Mouse (Mus musculus) intestine, embryonic 16.5 days (tissue): ENCODE measurements around the gene Rbm42. TPM values are rescaled to one million over a fixed set of nuclear protein-coding genes. Genes with fewer than 3 reads are reported as not detected.

Source experiments
- ATAC-seq: fragments of 200-750 bp; cut with Nextera tagmentation; 2 replicates; pipeline ENCODE4 v1.8.0; 2017; ENCODE audit warnings: moderate TSS enrichment, moderate library complexity
- H3K27ac ChIP-seq: fragments of 300-500 bp; sonication (generic); 2 replicates; pipeline ENCODE4 v1.5.1; 2014; ENCODE audit warnings: mild to moderate bottlenecking, low read length
- H3K27me3 ChIP-seq: fragments of 300-500 bp; sonication (generic); replicated peaks from 2 replicates; pipeline ENCODE4 v1.6.1; 2014; ENCODE audit warnings: low read length, control low read depth, mixed read lengths; ENCODE audit not compliant: control insufficient read depth, insufficient read depth
- H3K36me3 ChIP-seq: fragments of 300-500 bp; sonication (generic); 2 replicates; pipeline ENCODE4 v1.6.1; 2014; ENCODE audit warnings: low read length, control low read depth; ENCODE audit not compliant: control insufficient read depth, insufficient read depth
- H3K4me1 ChIP-seq: fragments of 300-500 bp; sonication (generic); 2 replicates; pipeline ENCODE4 v1.6.1; 2014; ENCODE audit warnings: low read length, control low read depth, mixed read lengths; ENCODE audit not compliant: control insufficient read depth, insufficient read depth
- H3K4me2 ChIP-seq: fragments of 300-500 bp; sonication (generic); 2 replicates; pipeline ENCODE4 v1.6.1; 2014; ENCODE audit warnings: low read depth, low read length, control low read depth
- H3K4me3 ChIP-seq: fragments of 300-500 bp; sonication (generic); 2 replicates; pipeline ENCODE4 v1.5.1; 2014; ENCODE audit warnings: mild to moderate bottlenecking, low read length
- H3K9ac ChIP-seq: fragments of 300-500 bp; sonication (generic); 2 replicates; pipeline ENCODE4 v1.6.1; 2014; ENCODE audit warnings: low read depth, low read length
- H3K9me3 ChIP-seq: fragments of 300-500 bp; sonication (generic); 2 replicates; pipeline ENCODE4 v1.6.1; 2016; ENCODE audit warnings: low read length, control low read depth; ENCODE audit not compliant: control insufficient read depth
- WGBS: fragments of 180-500 bp; shearing (Covaris S2); extraction: QIAGEN DNeasy Blood & Tissue Kit; methylation state at CpG from one replicate; pipeline ENCODE4 v1.1.7; 2014; 5-methylcytosine and 5-hydroxymethylcytosine counted together
- polyA plus RNA-seq: library from polyadenylated mRNA; unstranded; fragments of >200 nt; fragmentation: Nextera tagmentation; extraction: Ambion mirVana; gene quantifications from 2 replicates; pipeline ENCODE4 v1.2.1, GENCODE M21; 2015

Rbm42 gene
- polyA plus RNA-seq, 1 experiment from 2014 or later, result 93.8 TPM

DNA sequence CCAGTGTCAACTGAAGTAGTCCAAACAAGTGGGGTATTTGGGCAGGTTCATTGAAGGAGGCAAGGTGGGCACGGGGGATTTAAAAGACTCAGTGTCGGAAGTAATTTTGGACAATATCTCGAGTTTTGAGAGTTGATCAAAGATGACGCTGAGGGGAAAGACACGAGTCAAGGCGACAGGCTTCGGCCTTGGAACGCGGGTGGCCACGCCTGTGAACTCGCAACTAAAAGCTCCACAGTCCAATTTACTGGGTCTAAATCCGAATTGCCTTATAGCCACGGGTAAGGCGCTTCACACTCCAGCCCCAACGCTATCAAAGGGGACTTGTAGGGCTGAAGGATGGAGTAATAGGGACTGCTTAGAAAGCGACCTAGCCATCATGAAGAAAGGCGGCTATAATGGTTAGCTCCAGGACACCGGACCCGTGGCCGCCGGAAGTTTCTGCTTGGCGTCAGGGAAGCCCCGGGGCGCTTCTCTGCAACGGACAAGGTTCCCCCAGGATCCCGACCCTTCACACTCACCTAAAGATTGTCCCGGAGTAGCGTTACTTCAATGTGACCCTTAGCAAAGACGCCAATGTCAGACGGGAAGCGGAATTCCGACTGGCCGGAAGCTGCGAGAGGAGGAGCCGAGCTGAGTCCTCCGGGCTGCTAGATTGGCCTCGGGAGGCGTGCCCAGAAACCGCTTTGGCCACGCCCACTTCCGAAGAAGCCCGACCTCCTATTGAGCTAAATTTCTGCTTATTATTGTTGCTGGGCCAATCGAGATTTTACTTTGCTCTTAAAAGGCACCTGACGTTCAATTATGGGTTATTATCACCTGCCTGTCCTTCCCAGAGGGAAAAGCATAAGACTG is 24.4 kb downstream of the Rbm42 start, which contains the start of gene Cox6b1:
Cox6b1 (minus strand) TSS at position 622 of the 855 bp plus-strand sequence.
- Histone ChIP-seq H3K4me2 (peak within 1 kb of the TSS; percentile 84), H3K4me3 (peak within 1 kb of the TSS; percentile 88), H3K27ac (peak within 1 kb of the TSS; percentile 70), H3K9me3 (no peaks in the 10 kb centered on the region), H3K9ac (peak within 1 kb of the TSS; percentile 88), H3K4me1 (peaks cover 7% of the 10 kb centered on the region), H3K27me3 (no peaks in the 10 kb centered on the region), H3K36me3 (peaks cover 6% of the 10 kb centered on the region; the same call in 1 of the 2 replicates)
- peak; percentile 97 for ATAC-seq
- 2% methylated on average over 44 of the region's 44 CpGs for WGBS

DNA sequence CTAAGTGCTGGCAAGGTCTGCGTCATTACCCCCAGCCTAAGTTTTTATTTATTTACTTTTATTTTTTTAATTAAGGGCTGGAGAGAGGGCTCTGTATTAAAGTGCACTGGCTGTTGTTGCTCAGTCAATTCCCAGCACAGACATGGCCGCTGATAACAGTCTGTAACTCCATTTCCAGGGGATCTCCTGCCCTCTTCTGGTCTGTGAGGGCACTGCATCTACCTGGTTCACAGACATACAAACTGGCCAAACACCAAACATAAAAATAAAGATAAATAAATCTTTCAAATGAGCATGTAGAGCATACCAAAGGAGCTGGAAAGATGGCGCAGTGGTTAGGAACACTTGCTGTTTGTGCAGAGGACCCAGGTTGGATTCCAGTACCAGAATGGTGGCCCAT is 30.9 kb downstream of the Rbm42 start:
- Histone ChIP-seq H3K27ac (no peak overlapping the region), H3K4me2 (no peak overlapping the region), H3K4me3 (no peak overlapping the region), H3K27me3 (no peaks in the 10 kb centered on the region), H3K9me3 (no peaks in the 10 kb centered on the region), H3K36me3 (peaks cover 28% of the 10 kb centered on the region), H3K9ac (no peak overlapping the region), H3K4me1 (no peaks in the 10 kb centered on the region)
- ATAC-seq, result no peak
- 87% methylated on average over 3 of the region's 3 CpGs for WGBS

DNA sequence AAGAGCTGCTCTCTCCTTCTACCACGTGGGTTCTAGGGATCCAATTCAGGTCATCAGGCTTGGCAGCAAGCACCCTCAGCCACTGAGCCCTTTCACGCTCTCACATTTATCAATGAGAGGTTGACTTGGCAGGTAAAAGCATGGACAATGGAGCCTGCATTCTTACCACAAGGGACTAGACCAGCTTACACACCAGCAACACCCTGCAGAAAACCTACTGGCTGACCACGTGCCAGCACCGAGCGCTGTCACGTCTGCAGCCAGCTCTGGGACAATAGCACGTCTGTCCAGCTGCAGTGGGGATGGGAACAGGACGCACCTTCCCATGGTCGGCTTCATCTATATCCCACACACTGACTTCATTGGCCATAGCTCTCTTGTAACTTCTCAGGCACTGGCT is 31.5 kb downstream of the Rbm42 start:
- Histone ChIP-seq H3K4me1 (no peaks in the 10 kb centered on the region), H3K4me3 (no peak overlapping the region), H3K9ac (no peak overlapping the region), H3K4me2 (no peak overlapping the region), H3K9me3 (no peaks in the 10 kb centered on the region), H3K36me3 (peaks cover 28% of the 10 kb centered on the region), H3K27ac (no peak overlapping the region), H3K27me3 (no peaks in the 10 kb centered on the region)
- ATAC-seq, result no peak
- WGBS, result 93% methylated on average over 9 of the region's 9 CpGs

DNA sequence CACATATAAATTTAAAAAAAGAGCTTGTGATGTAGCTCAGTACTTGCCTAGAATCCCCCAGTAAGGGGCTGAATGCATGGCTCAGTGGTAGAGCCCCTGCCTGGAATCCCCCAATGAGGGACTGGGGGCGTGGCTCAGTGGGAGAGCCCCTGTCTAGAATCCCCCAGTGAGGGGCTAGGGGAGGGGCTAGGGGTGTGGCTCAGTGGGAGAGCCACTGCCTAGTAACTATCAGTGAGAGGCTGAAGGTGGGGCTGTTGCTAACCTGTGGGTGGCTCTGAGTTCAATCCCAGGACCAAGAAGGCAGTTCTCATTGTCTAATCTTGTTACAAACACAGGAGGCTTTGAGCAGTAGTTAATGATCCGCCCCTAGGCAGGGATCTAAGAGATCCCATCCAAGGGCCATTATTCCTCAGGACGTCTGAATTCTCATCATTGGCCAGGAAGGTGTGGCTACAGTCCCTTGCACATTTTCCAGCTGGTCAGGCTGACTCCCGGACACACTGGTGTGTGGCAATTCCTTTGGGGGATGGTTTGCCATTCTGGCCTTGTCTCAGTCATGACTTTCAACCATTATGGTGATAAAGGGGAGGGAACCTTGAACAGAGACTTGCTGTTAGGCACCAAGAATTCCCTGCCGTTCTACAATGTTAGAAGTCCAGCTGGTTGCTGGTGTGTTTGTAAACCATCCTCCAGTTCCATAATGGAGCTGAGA is 34.9 kb downstream of the Rbm42 start:
- Histone ChIP-seq H3K36me3 (peaks cover 22% of the 10 kb centered on the region), H3K9ac (no peak overlapping the region), H3K4me1 (peaks cover 8% of the 10 kb centered on the region), H3K4me3 (no peak overlapping the region), H3K27me3 (no peaks in the 10 kb centered on the region), H3K27ac (no peak overlapping the region), H3K9me3 (no peaks in the 10 kb centered on the region), H3K4me2 (no peak overlapping the region)
- 45% methylated on average over 5 of the region's 5 CpGs for WGBS
- ATAC-seq, result no peak

DNA sequence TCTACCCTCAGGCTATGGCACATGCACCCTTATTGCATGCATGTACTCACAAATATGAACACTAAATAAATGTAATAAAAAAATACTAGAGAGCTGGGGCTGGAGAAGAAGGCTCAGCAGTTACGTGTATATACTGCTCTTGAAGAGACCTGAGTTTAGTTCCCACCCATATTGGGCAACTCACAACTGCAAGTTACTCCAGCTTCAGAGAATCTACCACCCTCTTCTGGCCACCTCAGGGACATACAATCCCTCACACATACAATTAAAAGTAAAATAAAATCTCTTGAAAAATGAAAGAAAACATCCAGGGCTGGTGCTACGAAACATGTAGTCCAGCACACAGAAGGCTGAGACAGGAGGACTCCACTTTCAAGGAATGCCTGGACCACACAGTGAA is 35.7 kb downstream of the Rbm42 start:
- H3K4me2 ChIP-seq, result no peak overlapping the region
- H3K4me1 ChIP-seq, result peaks cover 8% of the 10 kb centered on the region
- 79% methylated on average over 2 of the region's 2 CpGs for WGBS
- H3K4me3 ChIP-seq, result no peak overlapping the region
- no peaks in the 10 kb centered on the region for H3K27me3 ChIP-seq
- no peak overlapping the region for H3K27ac ChIP-seq
- no peak for ATAC-seq
- peaks cover 19% of the 10 kb centered on the region for H3K36me3 ChIP-seq
- no peaks in the 10 kb centered on the region for H3K9me3 ChIP-seq
- no peak overlapping the region for H3K9ac ChIP-seq

DNA sequence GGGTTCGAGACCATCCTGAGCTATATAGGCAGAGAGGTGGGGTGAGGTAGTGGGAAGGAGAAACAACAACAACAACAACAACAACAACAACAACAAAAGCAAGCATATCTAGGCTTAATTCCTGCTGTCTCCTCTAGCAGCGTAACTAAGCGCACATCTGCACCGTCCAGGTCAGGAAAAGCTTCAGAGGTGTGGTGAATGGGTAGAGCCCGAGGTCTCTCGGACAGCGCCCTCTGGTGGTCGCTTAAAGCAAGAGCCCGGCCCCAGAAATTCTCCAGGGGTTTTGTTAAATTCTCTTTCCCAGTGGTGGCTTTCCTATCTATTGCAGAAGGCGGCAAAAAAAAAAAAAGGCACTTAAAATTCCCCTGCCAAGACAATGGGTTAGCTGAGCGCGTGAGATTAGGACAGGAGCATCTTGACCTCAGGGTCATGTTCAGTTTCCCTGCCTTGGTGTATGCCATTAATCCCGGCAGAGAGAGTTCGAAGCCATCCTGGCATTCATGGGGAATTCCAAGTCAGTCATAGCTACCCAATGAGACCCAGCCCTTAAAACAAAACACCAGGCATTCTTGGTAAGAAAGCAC is 36.5 kb downstream of the Rbm42 start:
- Histone ChIP-seq H3K36me3 (peaks cover 14% of the 10 kb centered on the region; the same call in 1 of the 2 replicates), H3K27ac (no peak overlapping the region), H3K4me2 (no peak overlapping the region), H3K9me3 (no peaks in the 10 kb centered on the region), H3K4me3 (no peak overlapping the region), H3K9ac (no peak overlapping the region), H3K27me3 (no peaks in the 10 kb centered on the region), H3K4me1 (peaks cover 8% of the 10 kb centered on the region)
- ATAC-seq, result peak; percentile 47
- 19% methylated on average over 14 of the region's 14 CpGs for WGBS

DNA sequence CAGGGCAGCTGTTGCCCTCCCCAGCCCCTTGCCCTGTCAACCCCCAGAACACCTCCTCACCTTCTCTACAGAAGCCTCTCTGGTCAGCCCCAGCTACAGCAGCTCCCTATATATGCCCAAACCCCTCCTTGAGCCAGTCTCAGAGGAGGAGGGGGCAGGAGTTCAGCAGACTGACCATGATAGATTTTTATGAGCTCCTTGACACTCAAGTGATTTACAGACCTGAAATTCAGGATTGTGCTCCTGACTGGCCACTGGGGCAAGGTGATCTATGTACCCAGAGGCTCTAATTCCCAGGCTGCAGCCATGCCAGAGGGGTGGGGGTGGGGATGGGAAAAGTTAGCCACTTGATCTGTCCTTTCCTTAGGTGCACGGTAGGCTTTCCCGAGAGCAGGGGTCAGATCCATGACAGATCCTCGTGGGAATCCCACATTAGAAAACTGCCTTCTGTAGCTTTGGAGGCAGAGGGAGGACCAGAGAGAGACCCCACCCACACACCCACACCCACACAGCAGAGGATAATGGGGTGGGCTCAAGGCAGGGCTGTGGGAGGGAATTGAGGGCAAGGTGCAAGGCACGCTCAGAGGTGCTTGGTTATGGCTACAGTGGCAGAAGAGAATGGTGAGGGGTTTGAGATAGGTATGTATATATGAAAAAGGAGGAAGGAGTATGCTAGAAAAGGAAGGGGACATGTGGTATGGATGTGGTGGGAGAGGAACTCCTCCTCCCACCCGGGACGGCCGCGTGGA is 37.3 kb downstream of the Rbm42 start, which contains the start of gene Upk1a:
Upk1a (minus strand) TSS at position 194 of the 749 bp plus-strand sequence.
- peak; percentile 57 for ATAC-seq
- H3K36me3 ChIP-seq, result peaks cover 14% of the 10 kb centered on the region; the same call in 1 of the 2 replicates
- no peak within 1 kb of the TSS for H3K9ac ChIP-seq
- H3K27ac ChIP-seq, result no peak within 1 kb of the TSS
- H3K9me3 ChIP-seq, result no peaks in the 10 kb centered on the region
- peaks cover 12% of the 10 kb centered on the region for H3K4me1 ChIP-seq
- no peaks in the 10 kb centered on the region for H3K27me3 ChIP-seq
- 45% methylated on average over 8 of the region's 8 CpGs for WGBS
- no peak within 1 kb of the TSS for H3K4me2 ChIP-seq
- no peak within 1 kb of the TSS for H3K4me3 ChIP-seq

DNA sequence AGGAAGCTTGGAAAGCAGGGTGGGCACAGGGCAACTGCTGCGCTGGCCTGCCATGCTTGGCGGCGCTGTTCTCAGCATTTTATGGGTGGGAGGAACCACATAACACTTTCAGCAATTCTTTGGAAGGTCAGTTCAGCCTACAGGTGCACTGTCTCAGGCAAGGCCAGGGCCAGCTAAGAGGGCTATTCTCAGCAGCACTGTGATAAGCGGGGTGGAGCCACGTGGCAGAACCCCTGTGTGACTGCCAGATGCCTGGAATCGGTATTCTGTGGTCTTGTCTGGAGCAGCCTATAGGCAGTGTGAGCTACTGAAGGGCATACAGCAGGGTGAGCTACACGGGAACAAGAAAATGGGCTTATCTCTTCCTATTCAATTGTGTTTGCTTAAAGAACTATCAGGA is 40.1 kb downstream of the Rbm42 start:
- 0 out of 2 replicates have a peak overlapping the region, but pooled peaks have one; percentile 19 for H3K27ac ChIP-seq
- no peaks in the 10 kb centered on the region for H3K36me3 ChIP-seq
- H3K9ac ChIP-seq, result no peak overlapping the region
- H3K4me2 ChIP-seq, result no peak overlapping the region
- 38% methylated on average over 7 of the region's 7 CpGs for WGBS
- peaks cover 12% of the 10 kb centered on the region for H3K4me1 ChIP-seq
- no peaks in the 10 kb centered on the region for H3K27me3 ChIP-seq
- no peaks in the 10 kb centered on the region for H3K9me3 ChIP-seq
- no peak overlapping the region for H3K4me3 ChIP-seq
- peak; percentile 49 for ATAC-seq
